In genomic region chr2:153453961-153454759, GRCm38 (mm10) we compare ENCODE assay signal across 14 mouse cellular contexts. TPM values are rescaled to one million over a fixed set of nuclear protein-coding genes. Genes with fewer than 3 reads are reported as not detected.
A peak's percentile ranks its signal among the peaks of the same experiment; 100 is the strongest.
DNase-seq lines count a peak whose midpoint lies in the region; ATAC-seq and TF ChIP-seq lines count a peak whose summit lies in the region.
"Had no signal": no experiment of that assay in that cellular context is flagged by ENCODE, and none has a peak within 500 bp of the region (broad histone marks: within the 10 kb centered on the region; RNA-seq: fewer than 3 reads in every experiment).

No protein-coding gene starts in this region.

- no peak for TF ChIP-seq CTCF in midbrain, postnatal 0 days (IDR thresholded peaks at IDR 0.05)
- TF ChIP-seq CTCF in left cerebral cortex, adult 2 months (IDR thresholded peaks at IDR 0.05): no peak

- 0 out of 2 replicates have a peak, but pooled peaks have one; percentile 32 for ATAC-seq in forebrain, embryonic 15.5 days (replicated peaks)
- ATAC-seq in forebrain, embryonic 16.5 days: no peak
- no peak for ATAC-seq in midbrain, postnatal 0 days (ENCODE audit: low FRiP score)
- ATAC-seq in midbrain, embryonic 16.5 days: no peak

- no peaks in the 10 kb centered on the region for H3K27me3 ChIP-seq in forebrain, embryonic 15.5 days
- H3K27me3 ChIP-seq in forebrain, embryonic 16.5 days (replicated peaks; ENCODE audit: control insufficient read depth, insufficient read depth, low read length): no peaks in the 10 kb centered on the region
- H3K27me3 ChIP-seq in midbrain, postnatal 0 days (ENCODE audit: insufficient read depth, low read length): no peaks in the 10 kb centered on the region
- no peaks in the 10 kb centered on the region for H3K27me3 ChIP-seq in midbrain, embryonic 16.5 days (ENCODE audit: control insufficient read depth, insufficient read depth, low read depth, low read length)
- no peaks in the 10 kb centered on the region for H3K27me3 ChIP-seq in limb, embryonic 10.5 days (ENCODE audit: low read depth, poor library complexity, severe bottlenecking)
- H3K27me3 ChIP-seq: neural tube, embryonic 12.5 days had no signal

- no peaks in the 10 kb centered on the region for H3K36me3 ChIP-seq in forebrain, embryonic 15.5 days
- H3K36me3 ChIP-seq in forebrain, embryonic 16.5 days (ENCODE audit: control insufficient read depth, insufficient read depth): no peaks in the 10 kb centered on the region
- no peaks in the 10 kb centered on the region for H3K36me3 ChIP-seq in midbrain, postnatal 0 days (ENCODE audit: insufficient read depth, low read length)
- no peaks in the 10 kb centered on the region for H3K36me3 ChIP-seq in midbrain, embryonic 16.5 days (ENCODE audit: control insufficient read depth, insufficient read depth, low read length)
- H3K36me3 ChIP-seq in limb, embryonic 10.5 days: no peaks in the 10 kb centered on the region
- H3K36me3 ChIP-seq: neural tube, embryonic 12.5 days had no signal

- H3K4me3 ChIP-seq in forebrain, embryonic 15.5 days: no peak overlapping the region
- no peak overlapping the region for H3K4me3 ChIP-seq in forebrain, embryonic 16.5 days (replicated peaks; ENCODE audit: low read length)
- H3K4me3 ChIP-seq in midbrain, postnatal 0 days (ENCODE audit: low read depth, low read length): no peak overlapping the region
- H3K4me3 ChIP-seq in midbrain, embryonic 16.5 days (ENCODE audit: low read depth, low read length): no peak overlapping the region
- H3K4me3 ChIP-seq in limb, embryonic 10.5 days: no peak overlapping the region
- H3K4me3 ChIP-seq in left cerebral cortex, adult 2 months: no peak overlapping the region
- H3K4me3 ChIP-seq: gastrocnemius, adult 2 months; neural tube, embryonic 12.5 days had no signal

- peak; percentile 55 for DNase-seq in midbrain, postnatal 0 days (ENCODE audit: low spot score)
- no peak for DNase-seq in limb, embryonic 10.5 days (ENCODE audit: low spot score)
- DNase-seq in thymus, postnatal 14 days: no peak
- no peak for DNase-seq in left cerebral cortex, adult 2 months (ENCODE audit: extremely low spot score in 1 of 2, low spot score in 2 of 2)
- DNase-seq in right cerebral cortex, postnatal 25 days: no peak
- DNase-seq: B cell, adult 2 months; gastrocnemius, adult 2 months; kidney, adult 2 months had no signal

- H3K9me3 ChIP-seq in forebrain, embryonic 15.5 days: no peaks in the 10 kb centered on the region
- no peaks in the 10 kb centered on the region for H3K9me3 ChIP-seq in forebrain, embryonic 16.5 days (ENCODE audit: control insufficient read depth, low read length)
- H3K9me3 ChIP-seq in midbrain, postnatal 0 days (ENCODE audit: low read length): no peaks in the 10 kb centered on the region
- no peaks in the 10 kb centered on the region for H3K9me3 ChIP-seq in midbrain, embryonic 16.5 days (replicated peaks; ENCODE audit: control insufficient read depth, low read length, poor library complexity, severe bottlenecking)
- no peaks in the 10 kb centered on the region for H3K9me3 ChIP-seq in limb, embryonic 10.5 days (replicated peaks)
- H3K9me3 ChIP-seq: neural tube, embryonic 12.5 days had no signal

- no peak overlapping the region for H3K9ac ChIP-seq in forebrain, embryonic 15.5 days (replicated peaks)
- H3K9ac ChIP-seq in forebrain, embryonic 16.5 days (replicated peaks; ENCODE audit: low read depth, low read length): no peak overlapping the region
- no peak overlapping the region for H3K9ac ChIP-seq in midbrain, postnatal 0 days (replicated peaks; ENCODE audit: low read length, poor library complexity, severe bottlenecking)
- no peak overlapping the region for H3K9ac ChIP-seq in midbrain, embryonic 16.5 days (ENCODE audit: low read depth, low read length)
- H3K9ac ChIP-seq: neural tube, embryonic 12.5 days had no signal

- peak overlapping the region; percentile 21; the same call in 1 of the 2 replicates for H3K27ac ChIP-seq in forebrain, embryonic 15.5 days (replicated peaks)
- H3K27ac ChIP-seq in forebrain, embryonic 16.5 days (ENCODE audit: low read length): no peak overlapping the region
- no peak overlapping the region; the same call in 1 of the 2 replicates for H3K27ac ChIP-seq in midbrain, postnatal 0 days (ENCODE audit: low read depth, low read length)
- no peak overlapping the region for H3K27ac ChIP-seq in midbrain, embryonic 16.5 days (ENCODE audit: low read length)
- peak overlapping the region; percentile 44; the same call in 1 of the 2 replicates for H3K27ac ChIP-seq in limb, embryonic 10.5 days
- H3K27ac ChIP-seq in left cerebral cortex, adult 2 months: no peak overlapping the region
- H3K27ac ChIP-seq: gastrocnemius, adult 2 months; neural tube, embryonic 12.5 days had no signal

- H3K4me1 ChIP-seq in forebrain, embryonic 15.5 days: peaks cover 8% of the 10 kb centered on the region
- no peaks in the 10 kb centered on the region; the same call in 1 of the 2 replicates for H3K4me1 ChIP-seq in forebrain, embryonic 16.5 days (replicated peaks; ENCODE audit: control insufficient read depth, insufficient read depth, low read length)
- H3K4me1 ChIP-seq in midbrain, postnatal 0 days (ENCODE audit: insufficient read depth, low read length): no peaks in the 10 kb centered on the region
- H3K4me1 ChIP-seq in midbrain, embryonic 16.5 days (ENCODE audit: control insufficient read depth, insufficient read depth, low read length): 0 out of 2 replicates have a peak, but pooled peaks cover 2% of the 10 kb centered on the region
- H3K4me1 ChIP-seq in limb, embryonic 10.5 days: peaks cover 62% of the 10 kb centered on the region

- no peak overlapping the region for H3K4me2 ChIP-seq in forebrain, embryonic 15.5 days (replicated peaks)
- H3K4me2 ChIP-seq in forebrain, embryonic 16.5 days (ENCODE audit: low read length): no peak overlapping the region
- no peak overlapping the region for H3K4me2 ChIP-seq in midbrain, postnatal 0 days (ENCODE audit: low read depth, low read length, poor library complexity, severe bottlenecking)
- H3K4me2 ChIP-seq in midbrain, embryonic 16.5 days (ENCODE audit: low read length): no peak overlapping the region
- H3K4me2 ChIP-seq: neural tube, embryonic 12.5 days had no signal

- intact Hi-C loops in left cerebral cortex, adult 2 months (cut with DNase I): no loop called here

- 76% methylated on average over 12 of the region's 12 CpGs for WGBS in forebrain, embryonic 15.5 days
- WGBS in forebrain, embryonic 16.5 days: 69% methylated on average over 12 of the region's 12 CpGs
- 76% methylated on average over 12 of the region's 12 CpGs for WGBS in midbrain, postnatal 0 days
- 82% methylated on average over 12 of the region's 12 CpGs for WGBS in midbrain, embryonic 16.5 days
- WGBS in limb, embryonic 10.5 days: 75% methylated on average over 12 of the region's 12 CpGs

RNA-seq across cellular contexts. Expression of gene 4930404H24Rik, which starts 38.4 kb away (rescaled TPM):
- polyA plus RNA-seq in forebrain, embryonic 15.5 days (2015; fragmentation: Nextera tagmentation; extraction: Ambion mirVana): not detected in 2 replicates
- not detected in 2 replicates for polyA plus RNA-seq in forebrain, embryonic 16.5 days (2015; fragmentation: Nextera tagmentation; extraction: Ambion mirVana)
- not detected in 2 replicates for total RNA-seq in midbrain, postnatal 0 days (2014; rRNA removed)
- not detected in 2 replicates for polyA plus RNA-seq in midbrain, postnatal 0 days (2015; fragmentation: Nextera tagmentation; extraction: Ambion mirVana)
- not detected in 2 replicates for polyA plus RNA-seq in midbrain, embryonic 16.5 days (2015; fragmentation: Nextera tagmentation; extraction: Ambion mirVana)
- polyA plus RNA-seq in limb, embryonic 10.5 days (2016; fragmentation: Nextera tagmentation; extraction: Ambion mirVana): not detected in 2 replicates
- total RNA-seq in left cerebral cortex, adult 2 months (2021): not detected
- total RNA-seq: gastrocnemius, adult 2 months had no signal
- polyA plus RNA-seq: cortical plate, adult 2 months; kidney, adult 2 months; limb, embryonic 14.5 days; neural tube, embryonic 12.5 days had no signal

Comparison
In these comparisons a context has a peak if more than half of its experiments do, and no peak if none do; other contexts are left out.
1. H3K27ac ChIP-seq: peak in forebrain, embryonic 15.5 days (single experiment) and limb, embryonic 10.5 days (single experiment); none in forebrain, embryonic 16.5 days (single experiment), midbrain, postnatal 0 days (single experiment), midbrain, embryonic 16.5 days (single experiment) and left cerebral cortex, adult 2 months (single experiment).